In genomic region chr7:89632342-89633251, GRCm38 (mm10) we compare ENCODE assay signal across 8 mouse cellular contexts. TPM values are rescaled to one million over a fixed set of nuclear protein-coding genes. Genes with fewer than 3 reads are reported as not detected.
DNase-seq lines count a peak whose midpoint lies in the region; ATAC-seq and TF ChIP-seq lines count a peak whose summit lies in the region.

Gene Me3, plus strand, starts transcription at chr7:89632392.

- peak; percentile 61 to 63 for ATAC-seq in hematopoietic stem cell, adult 5-6 weeks (replicated peaks in 1 of 2; ENCODE audit: insufficient read depth in 1 of 2, low FRiP score in 2 of 2, low TSS enrichment in 1 of 2, low read depth in 1 of 2, poor library complexity in 2 of 2, severe bottlenecking in 2 of 2)

- H3K4me3 ChIP-seq in lung, adult 2 months (replicated peaks; ENCODE audit: extremely low read depth, low read depth, low read length) = peak within 1 kb of the TSS; percentile 91

- H3K4me1 ChIP-seq in lung, adult 2 months (ENCODE audit: control insufficient read depth, insufficient read depth, low read length) = peaks cover 4% of the 10 kb centered on the region

- peak; percentile 50 for DNase-seq in ZHBTc4 (ENCODE audit: low read depth, low spot score)
- DNase-seq in cerebellum, adult 9-11 months = peak; percentile 90
- DNase-seq in frontal cortex, postnatal 10 days (ENCODE audit: low spot score in 2 of 2) = peak; percentile 41 to 59
- peak; percentile 54 for DNase-seq in layer of hippocampus, adult 9-11 months
- peak; percentile 51 for DNase-seq in lung, adult 2 months
- peak; percentile 42 for DNase-seq in ovary, postnatal 14 days (ENCODE audit: low spot score)
- no peak for DNase-seq in natural killer cell, adult 2 months (ENCODE audit: low spot score in 2 of 2)

- 4% methylated on average over 49 of the region's 49 CpGs for WGBS in lung, adult 2 months

- TF ChIP-seq CTCF in lung, adult 2 months (IDR thresholded peaks at IDR 0.05; ENCODE audit: insufficient read depth, low read length) = no peak

- TF ChIP-seq POLR2A in lung, adult 2 months (IDR thresholded peaks at IDR 0.05; ENCODE audit: borderline replicate concordance, extremely low read depth, low read depth, low read length) = peak; percentile 28; the same call in 1 of the 2 replicates

RNA-seq across cellular contexts. Expression of gene Me3, which starts in this region (rescaled TPM):
- total RNA-seq in hematopoietic stem cell, adult 5-6 weeks (2017) = not detected in 2 replicates
- 3.1 and 5.4 TPM in 2 replicates for polyA plus RNA-seq in lung, adult 2 months (2012; rRNA removed)

Comparison
In these comparisons a context has a peak if more than half of its experiments do, and no peak if none do; other contexts are left out.
1. Peak in ATAC-seq in hematopoietic stem cell, adult 5-6 weeks; RNA of the gene not detected or under 1 TPM.
2. DNase-seq: peak in ZHBTc4 (single experiment), cerebellum, adult 9-11 months (single experiment), frontal cortex, postnatal 10 days (2 of 2), layer of hippocampus, adult 9-11 months (single experiment), lung, adult 2 months (single experiment) and ovary, postnatal 14 days (single experiment); none in natural killer cell, adult 2 months (0 of 2).